Mouse (Mus musculus): ENCODE measurements at regions not wholly inside any gene's neighbourhood (a gene's known extent, or its start where the extent isn't known, plus 50 kb on each side); places are given as distances from the start of the nearest gene placed in this dataset.

DNA sequence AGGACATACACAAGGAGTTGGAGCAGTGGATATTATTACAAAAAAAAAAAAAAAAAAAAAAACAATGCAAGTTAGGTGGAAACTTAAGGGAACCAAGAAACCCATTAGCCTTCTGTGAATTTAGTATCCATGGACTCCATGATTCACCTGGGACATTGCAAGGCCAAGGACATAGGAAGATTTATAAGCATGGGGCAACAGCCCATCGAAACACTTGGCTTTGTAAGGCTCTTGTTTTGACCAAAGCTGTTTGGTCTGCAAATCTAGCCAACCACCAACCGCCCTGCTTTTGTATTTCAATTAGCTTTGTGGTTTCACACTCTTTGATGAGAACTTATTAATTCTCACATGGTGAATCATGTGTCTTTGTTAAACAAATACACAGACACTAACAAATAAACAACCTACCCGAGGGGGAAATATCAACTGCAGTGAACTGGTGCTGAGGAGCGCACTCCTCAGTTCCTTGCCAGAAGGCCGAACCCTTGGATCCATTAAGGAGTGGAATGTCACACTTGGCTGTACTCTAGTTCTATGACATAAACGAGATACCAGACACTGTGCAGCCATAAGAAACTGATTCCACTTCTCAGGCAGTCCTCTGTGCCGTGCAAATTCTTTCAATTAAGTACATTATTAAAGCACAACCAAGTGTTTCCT lies 529.7 kb downstream of the Tmem38b start:
- WGBS = 67% methylated on average over 7 of the region's 7 CpGs
- Histone ChIP-seq H3K36me3 (ENCODE audit: control insufficient read depth, insufficient read depth) (no peaks in the 10 kb centered on the region), H3K9me3 (ENCODE audit: control insufficient read depth) (no peaks in the 10 kb centered on the region), H3K27me3 (replicated peaks; ENCODE audit: control insufficient read depth, insufficient read depth, low read length) (no peaks in the 10 kb centered on the region), H3K4me3 (ENCODE audit: low read depth, low read length) (no peak overlapping the region), H3K9ac (ENCODE audit: low read depth, low read length) (no peak overlapping the region), H3K4me2 (replicated peaks; ENCODE audit: low read depth) (no peak overlapping the region), H3K4me1 (replicated peaks; ENCODE audit: control insufficient read depth, insufficient read depth, low read length) (no peaks in the 10 kb centered on the region), H3K27ac (ENCODE audit: low read depth, low read length) (no peak overlapping the region)
- no peak for TF ChIP-seq CTCF (IDR thresholded peaks at IDR 0.05; ENCODE audit: low read depth)
- ATAC-seq = no peak

DNA sequence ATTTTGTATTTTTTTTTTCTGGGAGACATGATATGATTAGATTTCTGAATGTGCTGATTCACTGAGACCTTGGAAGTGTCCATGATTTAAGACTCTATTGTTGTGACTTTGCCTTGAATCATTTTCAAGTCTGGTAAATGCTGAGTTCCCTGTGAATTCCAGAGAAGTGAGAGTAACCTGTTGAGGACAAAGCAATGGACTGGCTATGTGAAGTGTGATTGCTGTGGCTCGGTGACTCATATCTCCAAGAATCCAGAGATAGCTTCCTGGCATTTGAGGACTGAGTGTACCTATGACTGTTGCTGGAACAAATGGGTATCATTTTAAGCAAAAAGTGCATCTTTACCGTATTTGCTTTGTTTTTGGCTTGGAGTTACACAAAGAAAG lies 530.2 kb downstream of the Tmem38b start:
- no peak overlapping the region for H3K27ac ChIP-seq (ENCODE audit: low read depth, low read length)
- ATAC-seq = no peak
- no peaks in the 10 kb centered on the region for H3K27me3 ChIP-seq (replicated peaks; ENCODE audit: control insufficient read depth, insufficient read depth, low read length)
- no peaks in the 10 kb centered on the region for H3K9me3 ChIP-seq (ENCODE audit: control insufficient read depth)
- no peak overlapping the region for H3K4me3 ChIP-seq (ENCODE audit: low read depth, low read length)
- no peak overlapping the region for H3K9ac ChIP-seq (ENCODE audit: low read depth, low read length)
- H3K36me3 ChIP-seq (ENCODE audit: control insufficient read depth, insufficient read depth) = no peaks in the 10 kb centered on the region
- no peak overlapping the region for H3K4me2 ChIP-seq (replicated peaks; ENCODE audit: low read depth)
- no peaks in the 10 kb centered on the region for H3K4me1 ChIP-seq (replicated peaks; ENCODE audit: control insufficient read depth, insufficient read depth, low read length)
- TF ChIP-seq CTCF (IDR thresholded peaks at IDR 0.05; ENCODE audit: low read depth) = no peak
- 73% methylated on average over 2 of the region's 2 CpGs for WGBS

DNA sequence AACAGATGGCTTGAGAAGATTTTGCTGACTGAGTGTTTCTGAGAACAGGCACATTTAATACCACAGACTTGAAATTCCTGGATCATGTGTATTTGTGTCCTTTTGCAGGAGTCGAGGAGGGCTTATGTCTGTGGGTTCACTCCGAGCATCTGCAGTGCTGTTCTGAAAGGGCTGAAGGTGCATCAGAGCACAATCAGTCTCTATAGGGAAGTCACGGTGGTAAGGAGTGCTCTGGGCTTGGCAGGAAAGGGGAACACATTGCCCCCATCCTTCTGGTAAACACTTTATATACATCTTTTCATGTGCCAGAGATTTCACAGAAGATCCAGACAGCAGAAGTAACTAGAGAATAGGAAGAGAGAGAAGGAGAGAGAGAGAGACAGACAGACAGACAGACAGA lies 545.1 kb downstream of the Tmem38b start:
- Histone ChIP-seq H3K9me3 (ENCODE audit: control insufficient read depth) (no peaks in the 10 kb centered on the region), H3K36me3 (ENCODE audit: control insufficient read depth, insufficient read depth) (no peaks in the 10 kb centered on the region), H3K4me3 (ENCODE audit: low read depth, low read length) (no peak overlapping the region), H3K4me1 (replicated peaks; ENCODE audit: control insufficient read depth, insufficient read depth, low read length) (no peaks in the 10 kb centered on the region), H3K27ac (ENCODE audit: low read depth, low read length) (no peak overlapping the region), H3K4me2 (replicated peaks; ENCODE audit: low read depth) (no peak overlapping the region), H3K27me3 (replicated peaks; ENCODE audit: control insufficient read depth, insufficient read depth, low read length) (no peaks in the 10 kb centered on the region), H3K9ac (ENCODE audit: low read depth, low read length) (no peak overlapping the region)
- no peak for TF ChIP-seq CTCF (IDR thresholded peaks at IDR 0.05; ENCODE audit: low read depth)
- no peak for ATAC-seq
- WGBS = 53% methylated on average over 3 of the region's 3 CpGs

DNA sequence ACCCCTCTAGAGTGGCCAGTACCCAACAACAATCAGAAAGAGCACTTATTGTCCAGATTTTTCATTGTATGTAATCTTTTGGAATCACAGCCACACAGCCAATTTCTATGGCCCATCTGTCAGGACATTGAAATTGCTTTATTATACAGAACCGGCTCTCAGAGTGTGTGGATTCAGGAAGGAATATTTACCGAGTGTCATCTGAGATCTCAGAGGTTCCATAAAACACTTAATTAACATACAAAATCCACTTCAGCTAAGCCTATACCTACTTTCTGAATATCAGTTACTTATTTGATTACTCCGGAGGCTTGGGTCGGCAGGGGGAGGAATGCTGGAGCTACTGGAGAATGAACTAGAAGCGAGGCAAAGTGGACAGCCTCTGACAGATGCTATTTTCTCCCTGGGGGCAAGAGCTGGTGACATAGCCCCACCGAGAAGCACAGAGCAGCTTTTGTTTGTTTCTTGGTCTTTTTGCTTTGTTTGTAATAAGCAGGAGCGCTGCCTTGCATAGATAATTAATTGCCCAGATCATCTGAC lies 545.6 kb downstream of the Tmem38b start:
- Histone ChIP-seq H3K27me3 (replicated peaks; ENCODE audit: control insufficient read depth, insufficient read depth, low read length) (no peaks in the 10 kb centered on the region), H3K9me3 (ENCODE audit: control insufficient read depth) (no peaks in the 10 kb centered on the region), H3K4me3 (ENCODE audit: low read depth, low read length) (no peak overlapping the region), H3K36me3 (ENCODE audit: control insufficient read depth, insufficient read depth) (no peaks in the 10 kb centered on the region), H3K4me2 (replicated peaks; ENCODE audit: low read depth) (no peak overlapping the region), H3K9ac (ENCODE audit: low read depth, low read length) (no peak overlapping the region), H3K4me1 (replicated peaks; ENCODE audit: control insufficient read depth, insufficient read depth, low read length) (no peaks in the 10 kb centered on the region), H3K27ac (ENCODE audit: low read depth, low read length) (no peak overlapping the region)
- no peak for TF ChIP-seq CTCF (IDR thresholded peaks at IDR 0.05; ENCODE audit: low read depth)
- 23% methylated on average over 7 of the region's 7 CpGs for WGBS
- ATAC-seq = no peak

DNA sequence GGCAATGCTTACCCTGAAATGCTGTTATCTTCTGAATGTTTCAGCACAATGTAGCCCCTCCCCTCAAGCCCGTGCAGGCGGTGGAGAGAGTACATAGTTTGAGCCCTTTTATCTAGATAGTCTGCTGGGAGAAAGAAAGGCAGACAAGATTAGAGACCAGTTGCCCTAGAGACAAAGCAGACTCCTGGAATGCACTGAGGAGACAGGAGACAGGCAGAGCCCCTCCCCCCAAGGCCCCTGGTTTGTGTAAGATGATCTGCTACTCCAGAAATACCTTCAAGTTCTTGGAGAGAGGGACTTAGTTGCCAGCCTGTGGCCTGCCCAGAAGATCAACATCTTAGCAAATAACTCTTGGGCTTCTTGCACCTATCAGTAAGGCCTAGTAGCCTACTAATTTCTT lies 547.8 kb downstream of the Tmem38b start:
- H3K36me3 ChIP-seq (ENCODE audit: control insufficient read depth, insufficient read depth) = no peaks in the 10 kb centered on the region
- no peak overlapping the region for H3K9ac ChIP-seq (ENCODE audit: low read depth, low read length)
- H3K27me3 ChIP-seq (replicated peaks; ENCODE audit: control insufficient read depth, insufficient read depth, low read length) = no peaks in the 10 kb centered on the region
- H3K4me3 ChIP-seq (ENCODE audit: low read depth, low read length) = no peak overlapping the region
- H3K4me2 ChIP-seq (replicated peaks; ENCODE audit: low read depth) = no peak overlapping the region
- ATAC-seq = no peak
- TF ChIP-seq CTCF (IDR thresholded peaks at IDR 0.05; ENCODE audit: low read depth) = no peak
- H3K27ac ChIP-seq (ENCODE audit: low read depth, low read length) = no peak overlapping the region
- no peaks in the 10 kb centered on the region for H3K4me1 ChIP-seq (replicated peaks; ENCODE audit: control insufficient read depth, insufficient read depth, low read length)
- WGBS = 15% methylated on average over 2 of the region's 2 CpGs
- H3K9me3 ChIP-seq (ENCODE audit: control insufficient read depth) = no peaks in the 10 kb centered on the region

DNA sequence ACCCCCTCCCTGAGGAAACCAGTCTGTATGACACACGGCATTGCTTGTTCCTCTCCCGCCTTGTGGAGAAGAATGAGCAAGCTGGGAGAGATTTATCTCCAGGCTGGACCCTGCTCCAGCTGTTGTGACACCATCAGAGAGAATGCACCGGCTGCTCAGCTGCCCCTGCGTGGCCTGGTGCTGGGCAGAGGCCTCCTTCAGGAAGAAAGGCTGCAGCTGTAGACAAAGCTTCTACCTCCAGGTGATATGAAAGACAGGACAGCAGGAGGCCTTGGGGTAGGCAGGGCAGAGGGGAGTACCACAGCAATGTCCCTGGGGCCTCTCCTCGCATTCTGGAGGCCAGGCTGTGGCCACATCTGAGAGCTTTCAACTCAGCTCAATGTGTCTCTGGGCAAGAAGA lies 548.6 kb downstream of the Tmem38b start:
- no peak overlapping the region for H3K4me3 ChIP-seq (ENCODE audit: low read depth, low read length)
- H3K36me3 ChIP-seq (ENCODE audit: control insufficient read depth, insufficient read depth) = no peaks in the 10 kb centered on the region
- H3K27ac ChIP-seq (ENCODE audit: low read depth, low read length) = no peak overlapping the region
- H3K9me3 ChIP-seq (ENCODE audit: control insufficient read depth) = no peaks in the 10 kb centered on the region
- no peak overlapping the region for H3K4me2 ChIP-seq (replicated peaks; ENCODE audit: low read depth)
- no peaks in the 10 kb centered on the region for H3K27me3 ChIP-seq (replicated peaks; ENCODE audit: control insufficient read depth, insufficient read depth, low read length)
- no peak overlapping the region for H3K9ac ChIP-seq (ENCODE audit: low read depth, low read length)
- no peak for ATAC-seq
- H3K4me1 ChIP-seq (replicated peaks; ENCODE audit: control insufficient read depth, insufficient read depth, low read length) = no peaks in the 10 kb centered on the region
- 35% methylated on average over 5 of the region's 5 CpGs for WGBS
- no peak for TF ChIP-seq CTCF (IDR thresholded peaks at IDR 0.05; ENCODE audit: low read depth)
